Mouse (Mus musculus): ENCODE results near the gene Cdh9. TPM values are rescaled to one million over a fixed set of nuclear protein-coding genes. Genes with fewer than 3 reads are reported as not detected.

Gene Cdh9
- polyA plus RNA-seq, 1 experiment from 2014 or later, result 14.1 TPM

GRCm38 (mm10) chr15:16801302-16801701 is 72.7 kb downstream of the Cdh9 start:
- Histone ChIP-seq H3K4me3 (replicated peaks; ENCODE audit: low read depth, low read length) (no peak overlapping the region), H3K36me3 (ENCODE audit: control insufficient read depth, insufficient read depth, low read length) (no peaks in the 10 kb centered on the region), H3K27me3 (ENCODE audit: control insufficient read depth, insufficient read depth, low read length) (no peaks in the 10 kb centered on the region), H3K9ac (replicated peaks; ENCODE audit: low read length) (no peak overlapping the region), H3K9me3 (ENCODE audit: control insufficient read depth, low read length) (no peaks in the 10 kb centered on the region), H3K27ac (replicated peaks; ENCODE audit: low read depth, low read length) (no peak overlapping the region), H3K4me1 (ENCODE audit: control insufficient read depth, insufficient read depth, low read length) (no peaks in the 10 kb centered on the region), H3K4me2 (ENCODE audit: low read length) (no peak overlapping the region)
- ATAC-seq (ENCODE audit: low FRiP score, low TSS enrichment) (no peak), DNase-seq (no peak)

- Histone ChIP-seq H3K4me1 (ENCODE audit: control insufficient read depth, insufficient read depth, low read length) (no peaks in the 10 kb centered on the region), H3K4me2 (ENCODE audit: low read length) (no peak overlapping the region), H3K36me3 (ENCODE audit: control insufficient read depth, insufficient read depth, low read length) (no peaks in the 10 kb centered on the region), H3K9ac (replicated peaks; ENCODE audit: low read length) (no peak overlapping the region), H3K9me3 (ENCODE audit: control insufficient read depth, low read length) (no peaks in the 10 kb centered on the region), H3K27me3 (ENCODE audit: control insufficient read depth, insufficient read depth, low read length) (no peaks in the 10 kb centered on the region), H3K27ac (replicated peaks; ENCODE audit: low read depth, low read length) (no peak overlapping the region), H3K4me3 (replicated peaks; ENCODE audit: low read depth, low read length) (no peak overlapping the region)
- ATAC-seq (ENCODE audit: low FRiP score, low TSS enrichment), result no peak
- 78% methylated on average over 3 of the region's 3 CpGs for WGBS
- DNase-seq, result no peak
These were observed 82.2 kb downstream of the Cdh9 start for GRCm38 (mm10) chr15:16810787-16811186.

GRCm38 (mm10) chr15:16814035-16814434 is 85.5 kb downstream of the Cdh9 start:
- ATAC-seq (ENCODE audit: low FRiP score, low TSS enrichment) (no peak), DNase-seq (no peak)
- Histone ChIP-seq H3K27me3 (ENCODE audit: control insufficient read depth, insufficient read depth, low read length) (no peaks in the 10 kb centered on the region), H3K9ac (replicated peaks; ENCODE audit: low read length) (no peak overlapping the region), H3K36me3 (ENCODE audit: control insufficient read depth, insufficient read depth, low read length) (no peaks in the 10 kb centered on the region), H3K27ac (replicated peaks; ENCODE audit: low read depth, low read length) (no peak overlapping the region), H3K4me3 (replicated peaks; ENCODE audit: low read depth, low read length) (no peak overlapping the region), H3K4me2 (ENCODE audit: low read length) (no peak overlapping the region), H3K4me1 (ENCODE audit: control insufficient read depth, insufficient read depth, low read length) (no peaks in the 10 kb centered on the region), H3K9me3 (ENCODE audit: control insufficient read depth, low read length) (no peaks in the 10 kb centered on the region)
- 90% methylated on average over 1 of the region's 1 CpGs for WGBS

GRCm38 (mm10) chr15:16834761-16835160 is 106.2 kb downstream of the Cdh9 start:
- no peaks in the 10 kb centered on the region for H3K36me3 ChIP-seq (ENCODE audit: control insufficient read depth, insufficient read depth, low read length)
- no peaks in the 10 kb centered on the region for H3K4me1 ChIP-seq (ENCODE audit: control insufficient read depth, insufficient read depth, low read length)
- no peak overlapping the region for H3K4me3 ChIP-seq (replicated peaks; ENCODE audit: low read depth, low read length)
- H3K27me3 ChIP-seq (ENCODE audit: control insufficient read depth, insufficient read depth, low read length), result no peaks in the 10 kb centered on the region
- no peak for DNase-seq
- no peak for ATAC-seq (ENCODE audit: low FRiP score, low TSS enrichment)
- no peak overlapping the region for H3K9ac ChIP-seq (replicated peaks; ENCODE audit: low read length)
- H3K9me3 ChIP-seq (ENCODE audit: control insufficient read depth, low read length), result no peaks in the 10 kb centered on the region
- 98% methylated on average over 1 of the region's 1 CpGs for WGBS
- no peak overlapping the region for H3K4me2 ChIP-seq (ENCODE audit: low read length)
- no peak overlapping the region for H3K27ac ChIP-seq (replicated peaks; ENCODE audit: low read depth, low read length)

- no peak overlapping the region for H3K4me3 ChIP-seq (replicated peaks; ENCODE audit: low read depth, low read length)
- H3K36me3 ChIP-seq (ENCODE audit: control insufficient read depth, insufficient read depth, low read length), result no peaks in the 10 kb centered on the region
- H3K9me3 ChIP-seq (ENCODE audit: control insufficient read depth, low read length), result no peaks in the 10 kb centered on the region; the same call in 1 of the 2 replicates
- DNase-seq (no peak), ATAC-seq (ENCODE audit: low FRiP score, low TSS enrichment) (no peak)
- no peak overlapping the region for H3K4me2 ChIP-seq (ENCODE audit: low read length)
- H3K4me1 ChIP-seq (ENCODE audit: control insufficient read depth, insufficient read depth, low read length), result no peaks in the 10 kb centered on the region
- H3K9ac ChIP-seq (replicated peaks; ENCODE audit: low read length), result no peak overlapping the region
- no peaks in the 10 kb centered on the region for H3K27me3 ChIP-seq (ENCODE audit: control insufficient read depth, insufficient read depth, low read length)
- no peak overlapping the region for H3K27ac ChIP-seq (replicated peaks; ENCODE audit: low read depth, low read length)
- 77% methylated on average over 3 of the region's 3 CpGs for WGBS
These were observed 154.0 kb downstream of the Cdh9 start for GRCm38 (mm10) chr15:16882542-16882941.

GRCm38 (mm10) chr15:16896674-16897073 is 168.1 kb downstream of the Cdh9 start:
- Histone ChIP-seq H3K4me1 (ENCODE audit: control insufficient read depth, insufficient read depth, low read length) (no peaks in the 10 kb centered on the region), H3K27me3 (ENCODE audit: control insufficient read depth, insufficient read depth, low read length) (no peaks in the 10 kb centered on the region), H3K9me3 (ENCODE audit: control insufficient read depth, low read length) (no peaks in the 10 kb centered on the region), H3K4me2 (ENCODE audit: low read length) (no peak overlapping the region), H3K36me3 (ENCODE audit: control insufficient read depth, insufficient read depth, low read length) (no peaks in the 10 kb centered on the region), H3K9ac (replicated peaks; ENCODE audit: low read length) (no peak overlapping the region), H3K27ac (replicated peaks; ENCODE audit: low read depth, low read length) (no peak overlapping the region), H3K4me3 (replicated peaks; ENCODE audit: low read depth, low read length) (no peak overlapping the region)
- 89% methylated on average over 1 of the region's 1 CpGs for WGBS
- DNase-seq (no peak), ATAC-seq (ENCODE audit: low FRiP score, low TSS enrichment) (no peak)

Measured in midbrain, embryonic 14.5 days (tissue).